ENCODE assay signal across 8 mouse cellular contexts in genomic region chr7:130263799-130264351, GRCm38 (mm10).
DNase-seq lines count a peak whose midpoint lies in the region; ATAC-seq and TF ChIP-seq lines count a peak whose summit lies in the region.

No protein-coding gene starts in this region.

- intact Hi-C loops in heart, adult 2 months (cut with DNase I) = no loop called here

- no peak for TF ChIP-seq EP300 in heart, adult 2 months (IDR thresholded peaks at IDR 0.05; ENCODE audit: insufficient read depth, low read depth, low read length)

- WGBS in heart, embryonic 11.5 days (ENCODE audit: insufficient replicate concordance) = 5% methylated on average over 20 of the region's 20 CpGs
- 48% methylated on average over 20 of the region's 20 CpGs for WGBS in heart, adult 2 months
- WGBS in kidney, embryonic 16.5 days = 7% methylated on average over 20 of the region's 20 CpGs
- WGBS in midbrain, embryonic 10.5 days = 0% methylated on average over 20 of the region's 20 CpGs

- peak overlapping the region; percentile 50; the same call in 1 of the 2 replicates for H3K27ac ChIP-seq in heart, embryonic 11.5 days (ENCODE audit: low read depth, low read length)
- no peak overlapping the region for H3K27ac ChIP-seq in heart, adult 2 months
- H3K27ac ChIP-seq in kidney, embryonic 16.5 days (ENCODE audit: low read length) = peak overlapping the region; percentile 95
- H3K27ac ChIP-seq in midbrain, embryonic 10.5 days (replicated peaks) = peak overlapping the region; percentile 94

- peak overlapping the region; percentile 71 for H3K4me3 ChIP-seq in heart, embryonic 11.5 days (ENCODE audit: low read depth, low read length)
- no peak overlapping the region for H3K4me3 ChIP-seq in heart, adult 2 months
- H3K4me3 ChIP-seq in kidney, embryonic 16.5 days (ENCODE audit: low read length) = peak overlapping the region; percentile 92
- H3K4me3 ChIP-seq in midbrain, embryonic 10.5 days = peak overlapping the region; percentile 93

- H3K9ac ChIP-seq in heart, embryonic 11.5 days (ENCODE audit: low read depth, low read length) = peak overlapping the region; percentile 81
- H3K9ac ChIP-seq in heart, adult 2 months (ENCODE audit: low read depth, low read length) = no peak overlapping the region
- peak overlapping the region; percentile 75 for H3K9ac ChIP-seq in kidney, embryonic 16.5 days (replicated peaks; ENCODE audit: low read length)

- H3K36me3 ChIP-seq in heart, embryonic 11.5 days (ENCODE audit: control insufficient read depth, insufficient read depth, low read length) = no peaks in the 10 kb centered on the region
- no peaks in the 10 kb centered on the region for H3K36me3 ChIP-seq in heart, adult 2 months (ENCODE audit: control insufficient read depth, insufficient read depth, low read length)
- peaks cover 5% of the 10 kb centered on the region; the same call in 1 of the 2 replicates for H3K36me3 ChIP-seq in kidney, embryonic 16.5 days (ENCODE audit: insufficient read depth, low read length)
- H3K36me3 ChIP-seq in midbrain, embryonic 10.5 days = peaks cover 34% of the 10 kb centered on the region

- H3K4me1 ChIP-seq in heart, embryonic 11.5 days (ENCODE audit: control insufficient read depth, insufficient read depth, low read length) = peaks cover 29% of the 10 kb centered on the region
- H3K4me1 ChIP-seq in heart, adult 2 months (ENCODE audit: control insufficient read depth, insufficient read depth, low read length) = no peaks in the 10 kb centered on the region
- H3K4me1 ChIP-seq in kidney, embryonic 16.5 days (ENCODE audit: insufficient read depth, low read length) = peaks cover 61% of the 10 kb centered on the region
- H3K4me1 ChIP-seq in midbrain, embryonic 10.5 days = peaks cover 86% of the 10 kb centered on the region

- no peaks in the 10 kb centered on the region for H3K9me3 ChIP-seq in heart, embryonic 11.5 days (replicated peaks; ENCODE audit: control insufficient read depth, low read length)
- no peaks in the 10 kb centered on the region for H3K9me3 ChIP-seq in kidney, embryonic 16.5 days (ENCODE audit: low read length)
- H3K9me3 ChIP-seq in midbrain, embryonic 10.5 days (replicated peaks) = no peaks in the 10 kb centered on the region

- H3K79me2 ChIP-seq in heart, adult 2 months (replicated peaks; ENCODE audit: control insufficient read depth, insufficient read depth, low read length) = no peaks in the 10 kb centered on the region

- no peak for TF ChIP-seq CTCF in heart, adult 2 months (IDR thresholded peaks at IDR 0.05)

- no peak for TF ChIP-seq POLR2A in heart, adult 2 months (IDR thresholded peaks at IDR 0.05; ENCODE audit: insufficient read depth, low read depth, low read length)

- ATAC-seq in heart, embryonic 11.5 days (replicated peaks; ENCODE audit: insufficient number of reproducible peaks, low FRiP score, low TSS enrichment) = no peak
- ATAC-seq in kidney, embryonic 16.5 days (ENCODE audit: low FRiP score, low TSS enrichment) = peak; percentile 4; the same call in 1 of the 2 replicates

- peaks cover 2% of the 10 kb centered on the region; the same call in 1 of the 2 replicates for H3K27me3 ChIP-seq in heart, embryonic 11.5 days (ENCODE audit: control insufficient read depth, insufficient read depth, low read length)
- no peaks in the 10 kb centered on the region; the same call in 1 of the 2 replicates for H3K27me3 ChIP-seq in heart, adult 2 months (ENCODE audit: control insufficient read depth, insufficient read depth, low read length)
- no peaks in the 10 kb centered on the region for H3K27me3 ChIP-seq in kidney, embryonic 16.5 days (ENCODE audit: insufficient read depth, low read length)
- peaks cover 48% of the 10 kb centered on the region for H3K27me3 ChIP-seq in midbrain, embryonic 10.5 days (ENCODE audit: low read depth, poor library complexity, severe bottlenecking)

- H3K4me2 ChIP-seq in heart, embryonic 11.5 days = peak overlapping the region; percentile 88
- peak overlapping the region; percentile 83 for H3K4me2 ChIP-seq in kidney, embryonic 16.5 days (replicated peaks; ENCODE audit: low read depth, low read length)

- no peak for DNase-seq in heart, adult 2 months
- DNase-seq in embryo, embryonic 9.5 days (ENCODE audit: extremely low spot score) = peak; percentile 70
- DNase-seq in midbrain, embryonic 10.5 days (ENCODE audit: low spot score) = peak; percentile 74
- DNase-seq in spleen, adult 18-20 months = no peak
- no peak for DNase-seq in left cerebral cortex, adult 8-10 months (ENCODE audit: low spot score in 2 of 2)
- no peak for DNase-seq in frontal cortex, adult 2 months (ENCODE audit: extremely low spot score in 1 of 2, low spot score in 1 of 2)

Comparison
In these comparisons a context has a peak if more than half of its experiments do, and no peak if none do; other contexts are left out.
1. DNase-seq: peak in embryo, embryonic 9.5 days (single experiment) and midbrain, embryonic 10.5 days (single experiment); none in heart, adult 2 months (0 of 2), spleen, adult 18-20 months (0 of 2), left cerebral cortex, adult 8-10 months (0 of 2) and frontal cortex, adult 2 months (0 of 2).